Mouse (Mus musculus): ENCODE measurements at regions not wholly inside any gene's neighbourhood (a gene's known extent, or its start where the extent isn't known, plus 50 kb on each side); places are given as distances from the start of the nearest gene placed in this dataset.

GRCm38 (mm10) chr9:34280311-34281208, 205.1 kb upstream of the Kirrel3 start:
- DNase-seq (ENCODE audit: extremely low spot score, low read depth, low spot score), result no peak

GRCm38 (mm10) chr9:34323571-34323970, 162.1 kb upstream of the Kirrel3 start:
- no peak for DNase-seq (ENCODE audit: extremely low spot score, low read depth, low spot score)

GRCm38 (mm10) chr9:34328723-34329122, 157.0 kb upstream of the Kirrel3 start:
- no peak for DNase-seq (ENCODE audit: extremely low spot score, low read depth, low spot score)

DNA sequence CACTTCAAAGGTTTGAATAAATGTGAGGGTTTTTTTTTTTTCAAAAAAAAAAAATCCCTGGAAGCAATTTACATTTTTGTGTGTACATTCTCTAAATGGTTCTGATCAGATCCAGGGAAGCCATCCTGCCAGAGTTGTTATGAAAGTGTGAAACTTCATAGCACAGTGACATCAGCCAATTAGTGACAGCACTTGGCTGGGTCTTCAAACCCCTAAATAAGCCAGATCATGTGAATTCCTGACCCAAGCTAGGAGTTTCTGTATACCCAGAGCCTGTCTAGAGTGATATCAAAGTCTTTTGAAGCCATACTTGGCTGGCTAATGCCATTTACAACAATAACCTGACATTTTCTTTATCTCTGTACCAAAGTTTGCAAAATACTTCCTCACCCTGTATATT, 151.6 kb upstream of the Kirrel3 start:
- DNase-seq (ENCODE audit: extremely low spot score, low read depth, low spot score), result no peak

DNA sequence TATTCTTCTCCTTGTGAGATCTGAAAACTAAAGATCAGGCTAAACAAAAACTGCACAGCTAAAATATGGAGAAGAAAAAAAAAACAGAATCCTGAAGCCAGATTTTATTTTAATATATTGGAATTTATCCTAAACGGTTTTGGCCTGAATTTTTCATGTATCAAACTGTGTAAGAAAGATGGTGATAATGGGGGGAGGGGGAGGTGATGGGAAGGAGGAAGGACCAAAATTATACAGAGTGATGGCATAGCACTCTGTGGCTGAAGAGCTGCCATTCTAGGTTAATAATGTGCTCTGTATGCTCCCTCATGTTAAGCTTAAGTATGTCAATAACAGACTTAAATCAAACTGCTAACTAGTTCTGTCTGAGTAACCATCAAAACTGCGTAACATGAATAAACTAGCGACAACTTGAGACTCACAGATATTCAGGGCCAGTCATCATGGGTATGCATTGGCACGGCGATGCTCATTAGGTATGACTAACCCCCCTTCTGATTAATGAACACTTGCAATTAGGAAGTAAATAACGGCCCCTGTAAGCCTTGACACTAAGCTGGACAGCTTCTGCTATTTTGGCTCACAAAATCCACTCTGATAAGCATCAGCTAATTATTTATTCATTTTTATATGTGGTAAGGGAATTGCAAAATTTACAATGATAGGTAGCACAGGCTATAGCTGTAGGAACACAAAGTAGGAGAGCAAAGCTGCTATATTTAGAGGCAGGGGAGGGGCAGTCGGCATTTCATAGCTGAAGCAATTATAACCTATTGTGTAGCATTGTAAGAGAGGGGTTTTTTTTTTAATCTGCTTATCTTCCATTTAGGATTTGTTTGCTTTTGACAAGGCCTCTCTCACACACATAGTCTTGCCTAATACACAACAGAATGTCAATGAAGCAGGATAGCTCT, 150.9 kb upstream of the Kirrel3 start:
- no peak for DNase-seq (ENCODE audit: extremely low spot score, low read depth, low spot score)

GRCm38 (mm10) chr9:34348442-34348841, 137.3 kb upstream of the Kirrel3 start:
- DNase-seq (ENCODE audit: extremely low spot score, low read depth, low spot score), result no peak

- no peak for DNase-seq (ENCODE audit: extremely low spot score, low read depth, low spot score)
Observed at GRCm38 (mm10) chr9:34349997-34350396, 135.7 kb upstream of the Kirrel3 start.

GRCm38 (mm10) chr9:34353744-34354143, 131.9 kb upstream of the Kirrel3 start:
- no peak for DNase-seq (ENCODE audit: extremely low spot score, low read depth, low spot score)

DNA sequence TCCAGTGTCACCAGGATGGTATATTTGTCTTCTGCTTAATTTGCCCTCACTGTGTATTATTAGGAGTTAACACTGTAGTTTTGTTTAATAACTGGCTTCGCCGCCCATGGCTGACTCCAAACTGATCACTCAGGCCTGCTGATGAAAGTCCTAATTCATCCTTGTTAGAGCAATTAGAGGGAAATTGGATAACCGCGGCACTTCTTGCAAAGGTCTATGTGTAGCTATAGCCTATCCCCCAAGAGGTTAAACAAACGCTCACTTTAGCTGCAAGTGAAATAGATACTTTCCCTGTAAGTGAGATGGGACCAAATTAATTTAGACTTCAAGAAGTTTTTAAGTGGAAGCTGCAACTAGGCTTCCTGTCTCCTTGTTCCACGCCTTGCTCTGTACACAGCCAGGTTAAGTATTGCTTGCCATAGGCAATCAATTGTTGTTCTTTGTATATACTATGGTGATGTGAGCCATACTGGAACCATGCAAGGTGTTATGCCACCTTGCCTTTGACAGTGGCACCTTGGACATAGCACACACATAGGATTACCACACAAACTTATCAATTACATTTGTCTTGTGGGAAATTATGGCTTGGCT, 130.9 kb upstream of the Kirrel3 start:
- DNase-seq (ENCODE audit: extremely low spot score, low read depth, low spot score), result no peak

GRCm38 (mm10) chr9:34370686-34371398, 114.9 kb upstream of the Kirrel3 start:
- no peak for DNase-seq (ENCODE audit: extremely low spot score, low read depth, low spot score)

GRCm38 (mm10) chr9:34375187-34375586, 110.5 kb upstream of the Kirrel3 start:
- no peak for DNase-seq (ENCODE audit: extremely low spot score, low read depth, low spot score)

DNA sequence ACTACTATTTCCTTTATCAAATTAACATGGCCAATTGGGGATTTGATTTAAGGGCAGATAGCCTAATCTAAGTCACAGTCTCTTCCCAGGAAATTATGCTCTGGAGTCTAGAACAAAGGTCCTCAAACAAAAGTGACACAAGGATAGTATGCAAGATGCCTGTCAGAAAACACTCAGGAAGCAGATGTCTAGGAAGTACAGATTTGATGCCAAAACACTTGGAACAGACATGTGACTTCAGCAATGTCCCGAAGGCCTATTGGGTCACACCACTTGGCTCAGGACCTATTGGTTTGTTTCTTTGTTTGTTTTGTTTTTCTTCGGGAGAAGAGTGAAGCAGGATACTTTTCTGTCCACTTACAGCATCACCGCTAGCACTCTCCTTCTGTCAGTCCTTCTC, 105.7 kb upstream of the Kirrel3 start:
- no peak for DNase-seq (ENCODE audit: extremely low spot score, low read depth, low spot score)

GRCm38 (mm10) chr9:34381601-34382000, 104.1 kb upstream of the Kirrel3 start:
- DNase-seq (ENCODE audit: extremely low spot score, low read depth, low spot score), result no peak

- DNase-seq (ENCODE audit: extremely low spot score, low read depth, low spot score), result no peak
Observed at GRCm38 (mm10) chr9:34382208-34382607, 103.5 kb upstream of the Kirrel3 start.

DNA sequence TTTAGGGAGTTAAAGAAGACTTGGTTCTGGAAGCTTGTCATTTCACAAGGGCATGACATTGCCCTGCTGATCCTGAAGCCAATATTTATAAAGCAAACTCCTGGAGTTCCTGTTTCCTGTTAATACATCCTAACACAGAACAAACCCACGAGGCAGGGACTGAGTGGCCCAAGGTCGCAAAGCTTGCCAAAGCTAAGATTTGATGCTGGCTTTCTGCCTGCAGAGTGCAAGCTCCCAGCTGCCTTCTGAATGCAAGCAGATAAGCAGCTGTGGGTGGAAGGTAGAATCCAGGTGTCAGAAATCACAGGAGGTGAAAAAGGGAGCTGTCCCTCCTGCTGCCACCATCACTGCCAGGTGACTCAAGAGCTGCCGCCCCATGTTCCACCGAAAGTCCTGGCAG, 99.6 kb upstream of the Kirrel3 start:
- DNase-seq (ENCODE audit: extremely low spot score, low read depth, low spot score), result no peak

GRCm38 (mm10) chr9:34393042-34393441, 92.7 kb upstream of the Kirrel3 start:
- no peak for DNase-seq (ENCODE audit: extremely low spot score, low read depth, low spot score)

DNA sequence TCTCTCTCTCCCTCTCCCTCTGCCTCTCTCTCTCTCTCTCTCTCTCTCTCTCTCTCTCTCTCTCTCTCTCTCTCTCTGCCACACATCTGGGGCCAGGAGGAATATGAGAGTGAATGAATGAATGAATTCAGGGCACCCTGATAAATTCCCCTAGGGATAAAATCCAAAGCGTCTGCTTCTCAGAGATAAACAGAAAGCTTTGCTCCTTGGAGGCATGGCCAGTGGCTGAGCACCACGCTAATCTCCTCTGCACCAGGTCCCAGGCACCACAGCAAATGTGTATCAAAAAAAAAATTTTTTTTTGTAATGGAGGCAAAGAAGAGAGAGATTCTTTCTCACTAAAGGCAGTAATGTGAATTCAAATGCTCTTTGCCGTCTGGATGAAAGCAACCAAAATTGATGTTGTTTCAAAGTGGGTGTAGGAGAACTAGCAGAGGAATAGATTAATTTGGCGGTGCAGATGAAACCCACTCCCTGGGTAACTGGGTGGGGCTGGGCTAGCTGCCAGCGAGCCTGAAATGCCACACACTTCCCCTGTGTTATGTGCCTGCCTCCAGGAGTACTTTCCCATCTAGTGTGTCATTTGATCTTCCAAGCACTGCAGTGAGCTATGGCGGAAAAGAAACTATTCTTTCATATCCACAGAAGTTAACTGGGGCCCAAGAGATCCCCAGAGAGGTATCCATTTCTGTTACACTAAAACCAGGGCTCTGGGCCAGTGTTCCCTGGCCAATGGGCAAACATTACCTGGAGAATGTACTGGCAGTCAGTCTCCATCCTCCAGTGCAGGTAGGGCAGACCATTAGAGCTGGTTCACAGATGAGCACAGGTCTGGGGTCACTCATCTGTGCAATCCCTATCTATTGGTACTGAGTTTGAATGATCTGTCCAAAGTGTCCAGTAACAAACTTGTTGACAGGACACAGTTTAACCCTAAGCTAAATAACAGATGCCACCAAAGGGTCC, 89.6 kb upstream of the Kirrel3 start:
- DNase-seq (ENCODE audit: extremely low spot score, low read depth, low spot score), result no peak

- DNase-seq (ENCODE audit: extremely low spot score, low read depth, low spot score), result no peak
Observed at GRCm38 (mm10) chr9:34411699-34412098, 74.0 kb upstream of the Kirrel3 start.

- DNase-seq (ENCODE audit: extremely low spot score, low read depth, low spot score), result no peak
Observed at GRCm38 (mm10) chr9:34416153-34416552, 69.5 kb upstream of the Kirrel3 start.

- DNase-seq (ENCODE audit: extremely low spot score, low read depth, low spot score), result no peak
Observed at GRCm38 (mm10) chr9:34418100-34418499, 67.6 kb upstream of the Kirrel3 start.
